Mouse (Mus musculus) neural tube, embryonic 13.5 days (tissue): ENCODE measurements around the gene Rnase13. TPM values are rescaled to one million over a fixed set of nuclear protein-coding genes. Genes with fewer than 3 reads are reported as not detected.

Experiments used
- ATAC-seq: fragments of 200-750 bp; cut with Nextera tagmentation; 2 replicates; pipeline ENCODE4 v1.8.0; 2017; ENCODE audit warnings: low read depth, mild to moderate bottlenecking, moderate TSS enrichment, moderate library complexity
- H3K27ac ChIP-seq: fragments of 300-500 bp; sonication (generic); replicated peaks from 2 replicates; pipeline ENCODE4 v1.5.1; 2015; ENCODE audit warnings: moderate library complexity, mild to moderate bottlenecking, inconsistent platforms
- H3K27me3 ChIP-seq: fragments of 300-500 bp; sonication (generic); 2 replicates; pipeline ENCODE4 v1.6.1; 2015; ENCODE audit warnings: mild to moderate bottlenecking, inconsistent platforms
- H3K36me3 ChIP-seq: fragments of 300-500 bp; sonication (generic); 2 replicates; pipeline ENCODE4 v1.6.1; 2015; ENCODE audit warnings: mild to moderate bottlenecking, inconsistent platforms
- H3K4me1 ChIP-seq: fragments of 300-500 bp; sonication (generic); replicated peaks from 2 replicates; pipeline ENCODE4 v1.6.1; 2015; ENCODE audit warnings: inconsistent platforms
- H3K4me2 ChIP-seq: fragments of 300-500 bp; sonication (generic); 2 replicates; pipeline ENCODE4 v1.6.1; 2015; ENCODE audit warnings: inconsistent platforms, mild to moderate bottlenecking, moderate library complexity
- H3K4me3 ChIP-seq: fragments of 300-500 bp; sonication (generic); 2 replicates; pipeline ENCODE4 v1.5.1; 2015; ENCODE audit warnings: mild to moderate bottlenecking, inconsistent platforms
- H3K9ac ChIP-seq: fragments of 300-500 bp; sonication (generic); 2 replicates; pipeline ENCODE4 v1.6.1; 2015; ENCODE audit warnings: moderate library complexity, mild to moderate bottlenecking, inconsistent platforms
- H3K9me3 ChIP-seq: fragments of 300-500 bp; sonication (generic); 2 replicates; pipeline ENCODE4 v1.6.1; 2016; ENCODE audit warnings: inconsistent platforms
- WGBS: fragments of 180-500 bp; shearing (Covaris S2); methylation state at CpG from one replicate; pipeline ENCODE4 v1.1.7; 2015; 5-methylcytosine and 5-hydroxymethylcytosine counted together
- polyA plus RNA-seq: library from polyadenylated mRNA; unstranded; fragments of >200 nt; fragmentation: Nextera tagmentation; extraction: Ambion mirVana; gene quantifications from 2 replicates; pipeline ENCODE4 v1.2.1, GENCODE M21; 2015

The Rnase13 gene
- polyA plus RNA-seq, 1 experiment from 2014 or later, result not detected

- no peak within 1 kb of the TSS for H3K27ac ChIP-seq
- peaks cover 88% of the 10 kb centered on the region for H3K36me3 ChIP-seq
- no peak within 1 kb of the TSS for H3K4me3 ChIP-seq
- no peak within 1 kb of the TSS for H3K4me2 ChIP-seq
- no peaks in the 10 kb centered on the region for H3K27me3 ChIP-seq
- WGBS, result 92% methylated on average over 9 of the region's 9 CpGs
- no peak for ATAC-seq
- H3K9me3 ChIP-seq, result no peaks in the 10 kb centered on the region
- no peak within 1 kb of the TSS for H3K9ac ChIP-seq
- no peaks in the 10 kb centered on the region for H3K4me1 ChIP-seq
Measured at GRCm38 (mm10) chr14:51892191-51892939, 30.2 kb downstream of the Rnase13 start, which contains the start of gene Slc39a2. TSS of gene Slc39a2 (plus strand) at chr14:51892889.

GRCm38 (mm10) chr14:51889833-51890232 lies 32.7 kb downstream of the Rnase13 start:
- Histone ChIP-seq H3K4me1 (peaks cover 17% of the 10 kb centered on the region), H3K9ac (no peak overlapping the region), H3K4me2 (no peak overlapping the region), H3K9me3 (no peaks in the 10 kb centered on the region), H3K27me3 (no peaks in the 10 kb centered on the region), H3K4me3 (no peak overlapping the region), H3K27ac (no peak overlapping the region), H3K36me3 (peaks cover 79% of the 10 kb centered on the region)
- WGBS, result 88% methylated on average over 6 of the region's 6 CpGs
- no peak for ATAC-seq

- peak overlapping the region; percentile 84 for H3K4me3 ChIP-seq
- WGBS, result 51% methylated on average over 6 of the region's 6 CpGs
- peak overlapping the region; percentile 90 for H3K4me2 ChIP-seq
- peaks cover 46% of the 10 kb centered on the region for H3K36me3 ChIP-seq
- H3K27me3 ChIP-seq, result no peaks in the 10 kb centered on the region
- peaks cover 17% of the 10 kb centered on the region for H3K4me1 ChIP-seq
- H3K27ac ChIP-seq, result no peak overlapping the region
- ATAC-seq, result no peak
- H3K9ac ChIP-seq, result peak overlapping the region; percentile 88
- no peaks in the 10 kb centered on the region for H3K9me3 ChIP-seq
Measured at GRCm38 (mm10) chr14:51886051-51886450, 36.5 kb downstream of the Rnase13 start.

- peak within 1 kb of the TSS; percentile 88 for H3K9ac ChIP-seq
- peak within 1 kb of the TSS; percentile 90 for H3K4me2 ChIP-seq
- peaks cover 17% of the 10 kb centered on the region for H3K4me1 ChIP-seq
- H3K9me3 ChIP-seq, result no peaks in the 10 kb centered on the region
- H3K27ac ChIP-seq, result peak within 1 kb of the TSS; percentile 85
- ATAC-seq, result peak; percentile 99
- under 1% methylated on average over 43 of the region's 43 CpGs for WGBS
- peaks cover 33% of the 10 kb centered on the region for H3K36me3 ChIP-seq
- peak within 1 kb of the TSS; percentile 84 for H3K4me3 ChIP-seq
- H3K27me3 ChIP-seq, result no peaks in the 10 kb centered on the region
Measured at GRCm38 (mm10) chr14:51884598-51885331, 37.8 kb downstream of the Rnase13 start, which contains the start of gene Mettl17. TSS of gene Mettl17 (plus strand) at chr14:51884842.

GRCm38 (mm10) chr14:51884031-51884544 lies 38.5 kb downstream of the Rnase13 start:
- ATAC-seq, result peak; percentile 51
- peak overlapping the region; percentile 56 for H3K9ac ChIP-seq
- WGBS, result 2% methylated on average over 14 of the region's 14 CpGs
- H3K27ac ChIP-seq, result peak overlapping the region; percentile 85
- H3K27me3 ChIP-seq, result no peaks in the 10 kb centered on the region
- H3K4me2 ChIP-seq, result peak overlapping the region; percentile 90
- H3K36me3 ChIP-seq, result peaks cover 26% of the 10 kb centered on the region
- peaks cover 17% of the 10 kb centered on the region for H3K4me1 ChIP-seq
- no peaks in the 10 kb centered on the region for H3K9me3 ChIP-seq
- H3K4me3 ChIP-seq, result peak overlapping the region; percentile 84

- Histone ChIP-seq H3K9me3 (no peaks in the 10 kb centered on the region), H3K36me3 (peaks cover 21% of the 10 kb centered on the region), H3K9ac (peak overlapping the region; percentile 56; the same call in 1 of the 2 replicates), H3K4me3 (peak overlapping the region; percentile 84), H3K27me3 (no peaks in the 10 kb centered on the region), H3K4me2 (peak overlapping the region; percentile 90), H3K27ac (peak overlapping the region; percentile 85), H3K4me1 (peaks cover 17% of the 10 kb centered on the region)
- ATAC-seq, result peak; percentile 51
- 2% methylated on average over 4 of the region's 4 CpGs for WGBS
Measured at GRCm38 (mm10) chr14:51883527-51884030, 39.0 kb downstream of the Rnase13 start.

GRCm38 (mm10) chr14:51877517-51877916 lies 45.1 kb downstream of the Rnase13 start:
- Histone ChIP-seq H3K27me3 (no peaks in the 10 kb centered on the region), H3K4me1 (no peaks in the 10 kb centered on the region), H3K27ac (no peak overlapping the region), H3K9me3 (no peaks in the 10 kb centered on the region), H3K4me3 (no peak overlapping the region), H3K9ac (no peak overlapping the region), H3K4me2 (no peak overlapping the region), H3K36me3 (no peaks in the 10 kb centered on the region)
- no peak for ATAC-seq
- WGBS, result 86% methylated on average over 3 of the region's 3 CpGs

- H3K36me3 ChIP-seq, result no peaks in the 10 kb centered on the region
- no peak overlapping the region for H3K4me3 ChIP-seq
Measured at GRCm38 (mm10) chr14:51871741-51872140, 50.8 kb downstream of the Rnase13 start.

More at GRCm38 (mm10) chr14:51871741-51872140, 50.8 kb downstream of the Rnase13 start:
- Histone ChIP-seq H3K9me3 (no peaks in the 10 kb centered on the region), H3K27me3 (no peaks in the 10 kb centered on the region), H3K9ac (no peak overlapping the region), H3K4me1 (no peaks in the 10 kb centered on the region), H3K4me2 (no peak overlapping the region), H3K27ac (no peak overlapping the region)
- 78% methylated on average over 9 of the region's 9 CpGs for WGBS
- ATAC-seq, result no peak

Other genes starting within 250 kb of the Rnase13 start
- not detected in 2 replicates for gene Gm17079, start 227.3 kb downstream of the Rnase13 start, polyA plus RNA-seq
- not detected in 2 replicates for gene Gm5800, start 205.6 kb downstream of the Rnase13 start, polyA plus RNA-seq
- gene Ang4, start 149.2 kb downstream of the Rnase13 start, polyA plus RNA-seq, result not detected in 2 replicates
- not detected in 2 replicates for gene AY358078, start 122.7 kb downstream of the Rnase13 start, polyA plus RNA-seq
- not detected in 2 replicates for gene Ear6, start 69.1 kb downstream of the Rnase13 start, polyA plus RNA-seq
- 69.9 and 78.4 TPM in 2 replicates for gene Mettl17, start 37.9 kb downstream of the Rnase13 start, polyA plus RNA-seq
- 1.3 and 1.5 TPM in 2 replicates for gene Slc39a2, start 29.9 kb downstream of the Rnase13 start, polyA plus RNA-seq
- 151 and 159 TPM in 2 replicates for gene Ndrg2, start 8.6 kb downstream of the Rnase13 start, polyA plus RNA-seq
- not detected in 2 replicates for gene Tppp2, start 4.3 kb downstream of the Rnase13 start, polyA plus RNA-seq
- gene Arhgef40, start 61.9 kb upstream of the Rnase13 start, polyA plus RNA-seq, result 69.0 and 72.9 TPM in 2 replicates
- gene Tmem253, start 92.9 kb upstream of the Rnase13 start, polyA plus RNA-seq, result not detected in 2 replicates
- gene Zfp219, start 98.0 kb upstream of the Rnase13 start, polyA plus RNA-seq, result 32.3 and 32.5 TPM in 2 replicates
- not detected in 2 replicates for gene Olfr221, start 119.7 kb upstream of the Rnase13 start, polyA plus RNA-seq
- 631 and 750 TPM in 2 replicates for gene Hnrnpc, start 181.3 kb upstream of the Rnase13 start, polyA plus RNA-seq
- gene Rpgrip1, start 187.9 kb upstream of the Rnase13 start, polyA plus RNA-seq, result 45.3 and 52.9 TPM in 2 replicates